ENCODE assay signal across 12 mouse cellular contexts in the genomic region with DNA sequence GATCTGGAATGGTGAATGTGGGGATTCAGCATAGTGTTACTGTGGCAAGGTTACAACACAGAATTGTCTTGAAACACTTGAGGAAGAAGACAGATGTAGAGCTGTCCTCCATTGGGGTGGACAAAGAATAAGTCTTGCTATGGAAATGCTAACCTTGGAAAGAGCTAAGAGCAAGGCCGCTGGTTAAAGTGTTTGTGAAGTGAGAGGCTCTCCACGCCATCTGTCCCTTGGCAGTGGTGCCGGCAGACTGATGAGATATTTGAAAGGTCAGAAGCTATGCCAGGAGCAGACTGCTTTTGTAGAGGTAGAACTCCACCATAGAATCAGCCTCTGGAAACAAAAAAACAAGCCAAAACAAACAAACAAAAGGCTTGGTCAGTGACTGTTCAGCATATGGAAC. TPM values are rescaled to one million over a fixed set of nuclear protein-coding genes. Genes with fewer than 3 reads are reported as not detected.
DNase-seq lines count a peak whose midpoint lies in the region; ATAC-seq and TF ChIP-seq lines count a peak whose summit lies in the region.
"Had no signal": no experiment of that assay in that cellular context is flagged by ENCODE, and none has a peak within 500 bp of the region (broad histone marks: within the 10 kb centered on the region; RNA-seq: fewer than 3 reads in every experiment).

No protein-coding gene starts in this region.

- H3K36me3 ChIP-seq in lung, embryonic 15.5 days: peaks cover 19% of the 10 kb centered on the region
- peaks cover 17% of the 10 kb centered on the region for H3K36me3 ChIP-seq in myocyte (ENCODE audit: control insufficient read depth, insufficient read depth)

- DNase-seq in adrenal gland, adult 2 months: peak; percentile 54
- no peak for DNase-seq in adrenal gland, adult 18-20 months (ENCODE audit: low spot score in 2 of 2)
- no peak for DNase-seq in lung, postnatal 14 days
- peak; percentile 49 for DNase-seq in gastrocnemius, postnatal 25 days
- no peak for DNase-seq in thymus, postnatal 14 days
- DNase-seq in kidney, postnatal 14 days: no peak

- H3K4me3 ChIP-seq in lung, embryonic 15.5 days: no peak overlapping the region
- no peak overlapping the region for H3K4me3 ChIP-seq in myocyte
- H3K4me3 ChIP-seq: embryonic facial prominence, embryonic 13.5 days; limb, embryonic 15.5 days; neural tube, embryonic 13.5 days had no signal

- 0 out of 2 replicates have a peak, but pooled peaks have one; percentile 15 for ATAC-seq in lung, embryonic 15.5 days (ENCODE audit: borderline replicate concordance, extremely low read depth, low FRiP score, low TSS enrichment)
- ATAC-seq: inflammation-experienced regulatory T-cells, adult 6 months had no signal

- peak overlapping the region; percentile 85 for H3K27ac ChIP-seq in lung, embryonic 15.5 days
- H3K27ac ChIP-seq: embryonic facial prominence, embryonic 13.5 days; limb, embryonic 15.5 days; neural tube, embryonic 13.5 days had no signal

- 27% methylated on average over 3 of the region's 3 CpGs for WGBS in lung, embryonic 15.5 days

- H3K4me2 ChIP-seq in lung, embryonic 15.5 days: peak overlapping the region; percentile 34; the same call in 1 of the 2 replicates
- H3K4me2 ChIP-seq in myocyte (ENCODE audit: low read depth): peak overlapping the region; percentile 32
- H3K4me2 ChIP-seq: embryonic facial prominence, embryonic 13.5 days; limb, embryonic 15.5 days; neural tube, embryonic 13.5 days had no signal

- no peaks in the 10 kb centered on the region for H3K27me3 ChIP-seq in lung, embryonic 15.5 days
- no peaks in the 10 kb centered on the region for H3K27me3 ChIP-seq in myocyte (ENCODE audit: control insufficient read depth, insufficient read depth, insufficient read length)
- H3K27me3 ChIP-seq: embryonic facial prominence, embryonic 13.5 days; limb, embryonic 15.5 days; neural tube, embryonic 13.5 days had no signal

- no peak overlapping the region for H3ac ChIP-seq in myocyte (ENCODE audit: control insufficient read depth, insufficient read length)

- no peak for TF ChIP-seq POLR2A in myocyte (IDR thresholded peaks at IDR 0.05; ENCODE audit: insufficient read length, low read depth)

- no peak overlapping the region for H3K9ac ChIP-seq in lung, embryonic 15.5 days
- H3K9ac ChIP-seq: embryonic facial prominence, embryonic 13.5 days; limb, embryonic 15.5 days; neural tube, embryonic 13.5 days had no signal

- H3K9me3 ChIP-seq in lung, embryonic 15.5 days: no peaks in the 10 kb centered on the region
- H3K9me3 ChIP-seq: embryonic facial prominence, embryonic 13.5 days; limb, embryonic 15.5 days; neural tube, embryonic 13.5 days had no signal

- H3K79me2 ChIP-seq in myocyte (ENCODE audit: control insufficient read depth, insufficient read depth): peaks cover 76% of the 10 kb centered on the region

- peaks cover 56% of the 10 kb centered on the region for H3K4me1 ChIP-seq in lung, embryonic 15.5 days
- H3K4me1 ChIP-seq: embryonic facial prominence, embryonic 13.5 days; limb, embryonic 15.5 days had no signal

TF ChIP-seq in myocyte, 11 proteins besides CTCF, POLR2A, EP300 and RAD21:
- TF ChIP-seq CEBPB (IDR thresholded peaks at IDR 0.05; ENCODE audit: insufficient read depth, poor library complexity, severe bottlenecking) (no peak), TCF3 (IDR thresholded peaks at IDR 0.05; ENCODE audit: insufficient read length, low read depth) (no peak), TCF12 (IDR thresholded peaks at IDR 0.05; ENCODE audit: insufficient read depth, poor library complexity, severe bottlenecking) (no peak), MAX (IDR thresholded peaks at IDR 0.05; ENCODE audit: low read depth) (no peak), REST (IDR thresholded peaks at IDR 0.05; ENCODE audit: insufficient read depth, insufficient read length) (no peak), POLR2AphosphoS2 (IDR thresholded peaks at IDR 0.05; ENCODE audit: insufficient read length, low read depth) (no peak), SRF (IDR thresholded peaks at IDR 0.05; ENCODE audit: control insufficient read depth, insufficient read length, low read depth) (no peak), USF1 (IDR thresholded peaks at IDR 0.05; ENCODE audit: low read depth) (no peak), MYOG (IDR thresholded peaks at IDR 0.05; ENCODE audit: control insufficient read depth in 1 of 3, insufficient read depth in 1 of 3, insufficient read length in 2 of 3, low read depth in 2 of 3) (no peak), MYOD1 (IDR thresholded peaks at IDR 0.05; ENCODE audit: control insufficient read depth in 1 of 3, insufficient read length in 2 of 3, low read depth in 2 of 3) (no peak), E2F4 (IDR thresholded peaks at IDR 0.05; ENCODE audit: insufficient read depth) (no peak)

RNA-seq across cellular contexts. Expression of a gene that starts 50.1 kb away (rescaled TPM):
- total RNA-seq in adrenal gland, adult 2 months (2021): 10 to 100 TPM; 60.7 to 80.4 TPM
- polyA plus RNA-seq in adrenal gland, adult 2 months (2012; rRNA removed): 0.59 and 1.2 TPM in 2 replicates
- total RNA-seq in adrenal gland, adult 18-20 months (2021): 10 to 100 TPM; 72.8 to 83.2 TPM
- polyA plus RNA-seq in lung, embryonic 15.5 days (2015; fragmentation: Nextera tagmentation; extraction: Ambion mirVana): 26.5 and 27.9 TPM in 2 replicates
- 10 to 100 TPM; 39.5 to 40.1 TPM for total RNA-seq in gastrocnemius, postnatal 25 days (2021)
- polyA plus RNA-seq in myocyte (2012; fragmentation: generic; extraction: Trizol): 7.8 TPM

Comparison
In these comparisons a context has a peak if more than half of its experiments do, and no peak if none do; other contexts are left out.
1. DNase-seq: peak in adrenal gland, adult 2 months (single experiment) and gastrocnemius, postnatal 25 days (single experiment); none in adrenal gland, adult 18-20 months (0 of 2), lung, postnatal 14 days (single experiment), thymus, postnatal 14 days (single experiment) and kidney, postnatal 14 days (single experiment).